Mouse (Mus musculus) liver, embryonic 14.5 days (tissue): ENCODE results near the gene Arid1a. TPM values are rescaled to one million over a fixed set of nuclear protein-coding genes. Genes with fewer than 3 reads are reported as not detected.

ENCODE experiments used
- ATAC-seq: fragments of 200-750 bp; cut with Nextera tagmentation; 2 replicates; pipeline ENCODE4 v1.8.0; 2017; ENCODE audit warnings: moderate number of reproducible peaks, mild to moderate bottlenecking, moderate library complexity; ENCODE audit not compliant: insufficient read depth
- DNase-seq, 3 experiments: peaks; one replicate each; pipeline ENCODE4 v3.0.0-alpha.2; 2012 to 2013; ENCODE audit warnings: low read depth in 3 of 3, low spot score in 3 of 3
- H3K27ac ChIP-seq: fragments of 300-500 bp; sonication (generic); 2 replicates; pipeline ENCODE4 v1.5.1; 2014; ENCODE audit warnings: moderate library complexity, mild to moderate bottlenecking, control low read depth, inconsistent platforms
- H3K27me3 ChIP-seq: fragments of 300-500 bp; sonication (generic); 2 replicates; pipeline ENCODE4 v1.6.1; 2014; ENCODE audit warnings: mild to moderate bottlenecking, low read length, moderate library complexity; ENCODE audit not compliant: control insufficient read depth, insufficient read depth
- H3K36me3 ChIP-seq: fragments of 300-500 bp; sonication (generic); replicated peaks from 2 replicates; pipeline ENCODE4 v1.6.1; 2014; ENCODE audit warnings: low read depth; ENCODE audit not compliant: control insufficient read depth, insufficient read depth
- H3K4me1 ChIP-seq, 2 experiments: fragments of 200-500 bp in 1 of 2; fragments of 300-500 bp in 1 of 2; sonication (generic) in 1 of 2; replicated peaks; 2 replicates each; pipeline ENCODE4 v1.6.1; 2012 to 2014; ENCODE audit warnings: antibody characterized with exemption in 1 of 2, inconsistent platforms in 1 of 2, low read length in 1 of 2; ENCODE audit not compliant: control insufficient read depth in 2 of 2, insufficient read depth in 2 of 2
- H3K4me2 ChIP-seq: fragments of 300-500 bp; sonication (generic); 2 replicates; pipeline ENCODE4 v1.6.1; 2014; ENCODE audit warnings: low read depth, mild to moderate bottlenecking, control low read depth, moderate library complexity
- H3K4me3 ChIP-seq, 2 experiments: fragments of 200-500 bp in 1 of 2; fragments of 300-500 bp in 1 of 2; sonication (generic) in 1 of 2; 2 replicates each; pipeline ENCODE4 v1.5.1; 2012 to 2014; ENCODE audit warnings: low read depth in 2 of 2, low read length in 2 of 2, mild to moderate bottlenecking in 2 of 2, control low read depth in 1 of 2, inconsistent platforms in 1 of 2, moderate library complexity in 1 of 2; ENCODE audit not compliant: insufficient read depth in 1 of 2
- H3K9ac ChIP-seq: fragments of 300-500 bp; sonication (generic); replicated peaks from 2 replicates; pipeline ENCODE4 v1.6.1; 2014; ENCODE audit warnings: mild to moderate bottlenecking, control low read depth, moderate library complexity
- H3K9me3 ChIP-seq: fragments of 300-500 bp; sonication (generic); 2 replicates; pipeline ENCODE4 v1.6.1; 2016; ENCODE audit warnings: low read length, mixed read lengths; ENCODE audit not compliant: control insufficient read depth
- CTCF ChIP-seq: IDR thresholded peaks from 2 replicates; pipeline ENCODE4 v1.5.1; 2016; ENCODE audit warnings: antibody characterized with exemption, low read depth, control low read depth
- EP300 ChIP-seq: IDR thresholded peaks from 2 replicates; pipeline ENCODE4 v1.6.1; 2016; ENCODE audit warnings: antibody characterized with exemption, low read depth
- WGBS: fragments of 180-500 bp; shearing (Covaris S2); extraction: QIAGEN DNeasy Blood & Tissue Kit; methylation state at CpG from one replicate; pipeline ENCODE4 v1.1.7; 2014; ENCODE audit not compliant: insufficient replicate concordance; 5-methylcytosine and 5-hydroxymethylcytosine counted together
- microRNA-seq: library from miRNA; unstranded; fragments of <30 nt; microRNA quantifications from one replicate; pipeline ENCODE4, GENCODE M21; 2016
- polyA plus RNA-seq, 2 experiments: library from polyadenylated mRNA; depleted of rRNA in 1 of 2; stranded (reverse) in 1 of 2; unstranded in 1 of 2; fragments of >200 nt; fragmentation: Nextera tagmentation in 1 of 2; extraction: Ambion mirVana in 1 of 2; gene quantifications; 2 replicates each; pipeline versions ENCODE4 v1.2.1 to v1.2.3; 2012 to 2014

Gene Arid1a
- polyA plus RNA-seq, 2 experiments = 7.4 to 11.9 TPM

GRCm38 (mm10) chr4:133631071-133631768 lies 125.3 kb downstream of the Arid1a start:
- Histone ChIP-seq H3K4me3 (no peak overlapping the region; a peak in 1 of 4 replicates), H3K27ac (no peak overlapping the region), H3K4me1 (peaks cover 7 to 16% of the 10 kb centered on the region in 2 experiments), H3K4me2 (peak overlapping the region; percentile 95), H3K9ac (no peak overlapping the region), H3K36me3 (no peaks in the 10 kb centered on the region; the same call in 1 of the 2 replicates), H3K9me3 (no peaks in the 10 kb centered on the region), H3K27me3 (no peaks in the 10 kb centered on the region)
- 68% methylated on average over 14 of the region's 14 CpGs for WGBS
- TF ChIP-seq CTCF = no peak
- no peak for TF ChIP-seq EP300
- DNase-seq (no peak), ATAC-seq (no peak)

GRCm38 (mm10) chr4:133630326-133630920 lies 126.1 kb downstream of the Arid1a start:
- H3K27ac ChIP-seq = no peak overlapping the region
- WGBS = 75% methylated on average over 8 of the region's 8 CpGs

GRCm38 (mm10) chr4:133629191-133629590 lies 127.4 kb downstream of the Arid1a start:
- 55% methylated on average over 7 of the region's 7 CpGs for WGBS
- Histone ChIP-seq H3K27ac (no peak overlapping the region), H3K4me1 (peaks cover 20 to 31% of the 10 kb centered on the region in 2 experiments), H3K4me3 (no peak overlapping the region), H3K4me2 (no peak overlapping the region), H3K9me3 (no peaks in the 10 kb centered on the region), H3K36me3 (no peaks in the 10 kb centered on the region; the same call in 1 of the 2 replicates), H3K27me3 (no peaks in the 10 kb centered on the region), H3K9ac (no peak overlapping the region)
- DNase-seq (no peak), ATAC-seq (no peak)
- no peak for TF ChIP-seq EP300
- TF ChIP-seq CTCF = no peak

More at GRCm38 (mm10) chr4:133630326-133630920, 126.1 kb downstream of the Arid1a start:
- ATAC-seq (no peak), DNase-seq (no peak)
- TF ChIP-seq EP300 (no peak), CTCF (no peak)
- Histone ChIP-seq H3K4me2 (no peak overlapping the region), H3K4me1 (peaks cover 11 to 20% of the 10 kb centered on the region in 2 experiments), H3K27me3 (no peaks in the 10 kb centered on the region), H3K9ac (no peak overlapping the region), H3K36me3 (no peaks in the 10 kb centered on the region; the same call in 1 of the 2 replicates), H3K4me3 (no peak overlapping the region), H3K9me3 (no peaks in the 10 kb centered on the region)

Small RNA genes lying within 50 kb of the gene (microRNA-seq; reads per million reads assigned to microRNA genes)
- gene Mir7227 = 3.0 reads per million

Other genes with a start within 250 kb of the Arid1a start
- 0.18 and 0.43 TPM in 2 replicates for gene Kdf1, start 237.8 kb downstream of the Arid1a start, polyA plus RNA-seq (2012; rRNA removed)
- gene Kdf1, start 237.8 kb downstream of the Arid1a start, polyA plus RNA-seq (2014; fragmentation: Nextera tagmentation; extraction: Ambion mirVana) = 0.48 and 0.53 TPM in 2 replicates
- gene Nudc, start 210.8 kb downstream of the Arid1a start, polyA plus RNA-seq (2012; rRNA removed) = 64.5 and 124 TPM in 2 replicates
- 88.2 and 101 TPM in 2 replicates for gene Nudc, start 210.8 kb downstream of the Arid1a start, polyA plus RNA-seq (2014; fragmentation: Nextera tagmentation; extraction: Ambion mirVana)
- 0.38 and 0.48 TPM in 2 replicates for gene Nr0b2, start 203.4 kb downstream of the Arid1a start, polyA plus RNA-seq (2012; rRNA removed)
- gene Nr0b2, start 203.4 kb downstream of the Arid1a start, polyA plus RNA-seq (2014; fragmentation: Nextera tagmentation; extraction: Ambion mirVana) = 0.77 and 0.85 TPM in 2 replicates
- 1.9 and 3.1 TPM in 2 replicates for gene Gpatch3, start 182.0 kb downstream of the Arid1a start, polyA plus RNA-seq (2012; rRNA removed)
- gene Gpatch3, start 182.0 kb downstream of the Arid1a start, polyA plus RNA-seq (2014; fragmentation: Nextera tagmentation; extraction: Ambion mirVana) = 3.1 and 4.6 TPM in 2 replicates
- 15.2 and 17.6 TPM in 2 replicates for gene Gpn2, start 172.4 kb downstream of the Arid1a start, polyA plus RNA-seq (2012; rRNA removed)
- 10.0 and 10.3 TPM in 2 replicates for gene Gpn2, start 172.4 kb downstream of the Arid1a start, polyA plus RNA-seq (2014; fragmentation: Nextera tagmentation; extraction: Ambion mirVana)
- gene Sfn, start 154.6 kb downstream of the Arid1a start, polyA plus RNA-seq (2012; rRNA removed) = 0.45 and 0.52 TPM in 2 replicates
- gene Sfn, start 154.6 kb downstream of the Arid1a start, polyA plus RNA-seq (2014; fragmentation: Nextera tagmentation; extraction: Ambion mirVana) = 0.10 and 0.35 TPM in 2 replicates
- gene Zdhhc18, start 106.6 kb downstream of the Arid1a start, polyA plus RNA-seq (2012; rRNA removed) = 3.8 and 3.9 TPM in 2 replicates
- 0.58 and 0.90 TPM in 2 replicates for gene Zdhhc18, start 106.6 kb downstream of the Arid1a start, polyA plus RNA-seq (2014; fragmentation: Nextera tagmentation; extraction: Ambion mirVana)
- 3.2 and 3.3 TPM in 2 replicates for gene Pigv, start 84.1 kb downstream of the Arid1a start, polyA plus RNA-seq (2012; rRNA removed)
- 3.1 and 4.0 TPM in 2 replicates for gene Pigv, start 84.1 kb downstream of the Arid1a start, polyA plus RNA-seq (2014; fragmentation: Nextera tagmentation; extraction: Ambion mirVana)
- 27.9 and 28.4 TPM in 2 replicates for gene Rps6ka1, start 131.0 kb upstream of the Arid1a start, polyA plus RNA-seq (2012; rRNA removed)
- gene Rps6ka1, start 131.0 kb upstream of the Arid1a start, polyA plus RNA-seq (2014; fragmentation: Nextera tagmentation; extraction: Ambion mirVana) = 48.4 and 53.0 TPM in 2 replicates
- gene Hmgn2, start 211.9 kb upstream of the Arid1a start, polyA plus RNA-seq (2012; rRNA removed) = 120 and 233 TPM in 2 replicates
- gene Hmgn2, start 211.9 kb upstream of the Arid1a start, polyA plus RNA-seq (2014; fragmentation: Nextera tagmentation; extraction: Ambion mirVana) = 665 and 670 TPM in 2 replicates
- gene Dhdds, start 244.1 kb upstream of the Arid1a start, polyA plus RNA-seq (2012; rRNA removed) = 10.5 and 13.3 TPM in 2 replicates
- 16.8 and 17.8 TPM in 2 replicates for gene Dhdds, start 244.1 kb upstream of the Arid1a start, polyA plus RNA-seq (2014; fragmentation: Nextera tagmentation; extraction: Ambion mirVana)